Mouse (Mus musculus) macrophage (primary cell): ENCODE data around the gene Selenom. TPM values are rescaled to one million over a fixed set of nuclear protein-coding genes. Genes with fewer than 3 reads are reported as not detected.

Source experiments
- H3K27ac ChIP-seq: fragments of 350-480 bp; formaldehyde crosslinking; 2 replicates; pipeline ENCODE4 v1.9.0; 2021
- H3K36me3 ChIP-seq: fragments of 350-480 bp; formaldehyde crosslinking; 2 replicates; pipeline ENCODE4 v1.9.0; 2021; ENCODE audit errors: inconsistent target
- H3K4me3 ChIP-seq: fragments of 350-480 bp; formaldehyde crosslinking; 2 replicates; pipeline ENCODE4 v1.9.0; 2021; ENCODE audit errors: inconsistent target
- H3K79me2 ChIP-seq: fragments of 350-480 bp; formaldehyde crosslinking; 2 replicates; pipeline ENCODE4 v1.9.0; 2021; ENCODE audit errors: inconsistent target
- WGBS: methylation state at CpG from one replicate; pipeline ENCODE4 v1.1.7; 2026; ENCODE audit warnings: inconsistent platforms; ENCODE audit not compliant: missing documents; 5-methylcytosine and 5-hydroxymethylcytosine counted together
- polyA plus RNA-seq: library from polyadenylated mRNA; stranded (reverse); fragments of 250-400 nt; gene quantifications from 3 replicates; pipeline ENCODE4 v1.2.4, GENCODE M21; 2018; ENCODE audit warnings: inconsistent platforms

The Selenom gene
- polyA plus RNA-seq, 1 experiment from 2014 or later, result 28.1 TPM

DNA sequence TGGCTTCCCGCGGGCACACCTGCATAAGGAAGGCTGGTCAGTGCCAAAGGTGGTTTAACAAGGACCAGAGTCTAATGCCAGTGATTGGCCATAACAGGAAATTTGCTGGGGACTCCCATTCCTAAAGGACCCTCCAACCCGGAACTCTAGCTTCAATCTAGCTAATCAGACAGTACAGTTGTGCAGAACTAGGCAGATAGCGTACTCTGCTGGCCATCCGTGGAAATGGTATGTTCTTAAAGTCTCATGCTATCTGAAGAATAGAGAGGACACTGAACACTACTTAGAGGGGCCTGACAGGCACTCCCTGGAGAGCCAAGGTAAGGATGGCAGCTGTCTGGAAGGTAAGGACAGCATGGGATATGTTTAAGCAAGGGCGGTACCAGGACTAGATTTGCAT lies 17.1 kb downstream of the Selenom start:
- H3K36me3 ChIP-seq, result no peaks in the 10 kb centered on the region
- H3K79me2 ChIP-seq, result no peaks in the 10 kb centered on the region
- H3K27ac ChIP-seq, result no peak overlapping the region
- 96% methylated on average over 6 of the region's 6 CpGs for WGBS
- H3K4me3 ChIP-seq, result no peak overlapping the region

DNA sequence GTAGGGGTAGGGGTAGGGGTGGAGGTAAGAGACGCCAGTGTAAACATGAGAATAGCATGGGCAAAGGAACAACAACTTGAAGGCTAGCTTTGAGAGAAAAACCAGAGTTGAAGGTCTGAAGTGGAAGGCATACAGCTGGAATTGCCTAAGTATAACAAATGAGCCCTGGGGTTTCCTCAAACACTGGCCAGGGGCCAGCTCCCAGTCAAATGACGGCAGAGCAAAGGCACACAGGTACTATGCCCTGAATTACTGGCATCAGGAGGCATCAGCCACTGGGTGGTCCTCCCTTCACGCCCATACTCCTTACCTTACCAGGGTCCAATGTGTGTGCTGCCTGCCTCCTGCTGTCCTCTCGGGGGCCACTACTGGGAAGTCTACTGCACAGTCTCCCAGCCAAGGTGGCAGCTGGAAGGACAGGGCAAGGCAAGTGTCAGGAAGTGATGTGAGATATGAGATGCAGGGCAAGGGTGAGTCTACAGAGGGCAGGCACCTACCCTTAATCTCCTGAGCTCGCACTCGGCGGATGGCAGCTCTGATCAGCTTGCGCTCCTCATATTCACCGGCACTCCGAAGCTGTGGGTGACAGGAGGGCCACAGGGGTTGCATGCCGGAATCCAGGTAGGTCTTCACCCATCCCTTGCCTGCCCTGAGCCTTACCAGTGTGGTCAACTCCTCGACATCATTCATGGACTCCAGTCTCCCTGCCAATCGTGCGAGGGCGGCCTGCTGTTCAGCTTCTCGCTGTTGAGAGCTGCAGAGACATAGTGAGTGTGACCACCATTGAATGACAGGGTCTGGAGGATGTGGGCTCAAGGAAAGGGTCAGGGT lies 17.8 kb downstream of the Selenom start:
- H3K4me3 ChIP-seq, result no peak overlapping the region
- 94% methylated on average over 16 of the region's 16 CpGs for WGBS
- H3K36me3 ChIP-seq, result no peaks in the 10 kb centered on the region

DNA sequence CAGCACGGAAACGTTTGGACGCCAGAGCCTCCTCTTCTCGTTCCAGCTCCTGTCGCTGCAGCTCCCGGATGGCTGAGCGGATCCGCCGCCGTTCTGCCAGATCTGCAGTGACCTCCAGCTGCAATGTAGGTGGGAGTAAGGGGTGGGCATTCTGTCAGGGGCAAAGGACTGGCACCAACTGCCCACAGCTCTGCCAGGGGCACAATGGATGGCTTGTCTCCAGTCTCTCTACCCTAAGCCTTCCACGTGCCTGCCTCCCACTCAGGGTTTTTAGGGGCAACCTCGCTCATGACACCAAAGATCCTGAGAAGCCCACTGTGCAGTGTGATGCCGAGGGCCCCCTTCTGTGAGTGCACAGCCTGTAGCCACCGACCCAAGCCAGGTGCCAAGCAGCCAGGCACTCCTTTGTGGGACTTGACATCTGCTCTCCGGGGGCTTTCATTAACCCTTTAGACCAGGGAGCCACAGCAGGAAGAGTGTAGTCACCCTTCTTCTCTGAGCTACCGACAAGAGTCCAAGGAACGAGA lies 19.0 kb downstream of the Selenom start:
- WGBS, result 97% methylated on average over 17 of the region's 17 CpGs
- Histone ChIP-seq H3K4me3 (no peak overlapping the region), H3K36me3 (no peaks in the 10 kb centered on the region), H3K27ac (no peak overlapping the region), H3K79me2 (no peaks in the 10 kb centered on the region)

More for the DNA sequence above, 17.8 kb downstream of the Selenom start:
- Histone ChIP-seq H3K27ac (no peak overlapping the region), H3K79me2 (no peaks in the 10 kb centered on the region)

DNA sequence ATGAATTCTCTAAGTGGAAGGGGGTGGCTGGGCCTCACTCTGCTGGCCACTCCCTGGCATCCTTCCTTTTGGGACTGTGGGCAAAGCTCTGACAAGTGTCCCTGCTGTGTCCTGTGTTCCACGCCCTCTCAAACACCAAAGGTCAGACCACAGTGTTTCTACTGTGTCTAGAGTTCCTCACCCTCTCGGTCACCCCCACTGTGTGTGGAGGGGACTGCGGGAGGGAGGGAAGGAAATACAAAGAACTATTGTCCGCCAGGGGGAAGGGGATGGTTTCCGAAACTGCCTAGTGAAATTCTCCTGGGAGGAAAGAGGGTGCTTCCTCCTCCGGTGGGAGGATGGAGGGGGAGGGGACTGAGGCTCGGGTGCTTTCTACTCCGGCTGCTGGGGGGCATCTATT lies 20.5 kb downstream of the Selenom start:
- H3K36me3 ChIP-seq, result no peaks in the 10 kb centered on the region
- no peak overlapping the region for H3K27ac ChIP-seq
- H3K79me2 ChIP-seq, result no peaks in the 10 kb centered on the region
- 11% methylated on average over 8 of the region's 8 CpGs for WGBS
- H3K4me3 ChIP-seq, result no peak overlapping the region

DNA sequence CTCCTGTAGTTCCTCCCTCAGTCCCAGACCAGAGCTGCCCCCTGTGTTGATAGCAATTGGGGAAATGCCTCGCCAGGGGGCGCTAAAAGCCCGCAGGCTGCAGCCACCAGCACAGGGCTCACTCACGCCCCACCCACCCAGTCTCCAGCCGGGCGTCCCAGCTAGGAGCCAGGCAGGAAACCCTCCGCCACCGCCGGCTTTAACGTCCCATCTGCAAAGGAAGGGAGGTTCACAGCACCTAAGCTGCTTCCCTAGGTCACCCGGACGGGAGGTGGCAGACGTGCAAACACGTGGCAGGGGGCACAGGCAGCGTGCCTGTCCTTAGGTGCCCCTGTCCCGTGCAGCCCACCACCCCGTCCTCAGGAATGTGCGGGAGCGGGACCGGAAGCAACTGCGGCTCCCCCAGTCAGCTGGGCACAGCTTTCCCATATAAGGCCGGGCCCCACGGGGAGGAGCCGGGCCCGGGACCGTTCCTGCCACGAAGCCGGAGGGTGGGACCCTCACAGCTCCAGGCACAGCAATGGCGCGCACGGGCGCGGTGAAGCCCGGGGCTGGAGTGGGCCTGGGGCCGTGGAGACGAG lies 21.0 kb downstream of the Selenom start:
- peak overlapping the region; percentile 20; the same call in 1 of the 2 replicates for H3K4me3 ChIP-seq
- 2% methylated on average over 36 of the region's 36 CpGs for WGBS
- no peaks in the 10 kb centered on the region for H3K36me3 ChIP-seq
- no peak overlapping the region for H3K27ac ChIP-seq
- H3K79me2 ChIP-seq, result no peaks in the 10 kb centered on the region

GRCm38 (mm10) chr11:3536082-3536481 lies 21.6 kb downstream of the Selenom start:
- H3K79me2 ChIP-seq, result no peaks in the 10 kb centered on the region
- H3K36me3 ChIP-seq, result no peaks in the 10 kb centered on the region
- no peak overlapping the region for H3K4me3 ChIP-seq
- H3K27ac ChIP-seq, result no peak overlapping the region
- 80% methylated on average over 5 of the region's 5 CpGs for WGBS

GRCm38 (mm10) chr11:3536745-3537333 lies 22.4 kb downstream of the Selenom start:
- no peaks in the 10 kb centered on the region for H3K79me2 ChIP-seq
- H3K36me3 ChIP-seq, result no peaks in the 10 kb centered on the region
- WGBS, result 95% methylated on average over 5 of the region's 5 CpGs
- H3K27ac ChIP-seq, result no peak overlapping the region
- no peak overlapping the region for H3K4me3 ChIP-seq

DNA sequence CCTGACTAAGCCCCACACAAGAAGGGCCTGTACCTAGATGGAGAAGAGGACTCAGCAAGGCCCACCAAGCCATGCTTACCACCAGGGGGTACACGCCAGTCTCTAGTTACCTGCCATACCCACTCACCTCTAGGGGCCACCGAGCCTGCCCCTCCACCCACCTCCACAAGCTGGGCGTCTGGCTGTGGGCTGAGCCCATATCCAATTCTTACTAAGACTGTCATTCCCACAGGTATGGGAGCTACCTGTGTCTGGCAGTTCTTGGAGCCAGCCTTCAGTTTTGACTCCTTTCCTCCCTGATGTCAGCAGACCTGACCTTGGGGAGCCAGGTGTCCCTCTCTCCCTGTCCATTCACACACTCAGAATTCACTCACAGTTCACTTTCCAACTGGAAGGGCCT lies 23.2 kb downstream of the Selenom start:
- H3K4me3 ChIP-seq, result no peak overlapping the region
- 89% methylated on average over 3 of the region's 3 CpGs for WGBS
- no peaks in the 10 kb centered on the region for H3K36me3 ChIP-seq
- H3K79me2 ChIP-seq, result no peaks in the 10 kb centered on the region
- no peak overlapping the region for H3K27ac ChIP-seq

GRCm38 (mm10) chr11:3538341-3538740 lies 23.9 kb downstream of the Selenom start:
- WGBS, result 69% methylated on average over 4 of the region's 4 CpGs
- Histone ChIP-seq H3K27ac (no peak overlapping the region), H3K79me2 (no peaks in the 10 kb centered on the region), H3K4me3 (peak overlapping the region; percentile 53), H3K36me3 (no peaks in the 10 kb centered on the region)

DNA sequence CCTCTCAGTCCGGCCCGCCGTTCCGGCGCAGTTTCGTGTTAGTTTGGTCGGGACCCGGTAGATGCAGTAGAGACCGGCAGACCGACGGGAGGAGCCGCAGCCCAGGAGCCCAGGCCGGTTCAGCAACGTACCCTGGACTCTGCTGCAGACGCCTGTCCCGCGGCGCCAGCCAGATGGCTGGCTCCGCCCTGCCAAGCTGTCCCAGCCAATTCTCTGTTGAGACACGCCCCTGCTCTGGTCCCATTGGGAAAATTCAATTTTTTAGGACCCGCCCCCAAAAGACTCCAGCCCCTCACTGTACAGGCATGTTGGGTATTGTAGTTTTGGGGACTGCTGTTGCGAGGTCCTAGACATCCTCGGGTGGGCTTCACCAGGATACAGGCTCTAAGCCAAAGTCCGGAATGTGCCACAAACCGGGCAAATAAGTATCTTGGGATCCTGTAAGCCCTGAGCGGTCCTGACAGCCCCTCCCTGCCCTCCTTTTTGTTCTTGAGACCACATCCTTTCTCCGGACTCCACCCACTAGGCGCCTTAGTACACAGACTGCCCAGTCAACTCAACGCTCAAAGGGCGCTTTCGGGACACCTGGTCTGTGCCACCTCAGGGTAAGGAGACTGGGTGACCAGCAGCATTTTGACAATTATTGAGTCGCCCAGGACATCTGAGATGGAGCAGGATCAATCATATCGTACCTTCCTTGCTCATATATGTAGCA lies 24.8 kb downstream of the Selenom start:
- peak overlapping the region; percentile 53 for H3K4me3 ChIP-seq
- WGBS, result 3% methylated on average over 33 of the region's 33 CpGs
- no peaks in the 10 kb centered on the region for H3K36me3 ChIP-seq
- no peak overlapping the region for H3K27ac ChIP-seq
- no peaks in the 10 kb centered on the region for H3K79me2 ChIP-seq

DNA sequence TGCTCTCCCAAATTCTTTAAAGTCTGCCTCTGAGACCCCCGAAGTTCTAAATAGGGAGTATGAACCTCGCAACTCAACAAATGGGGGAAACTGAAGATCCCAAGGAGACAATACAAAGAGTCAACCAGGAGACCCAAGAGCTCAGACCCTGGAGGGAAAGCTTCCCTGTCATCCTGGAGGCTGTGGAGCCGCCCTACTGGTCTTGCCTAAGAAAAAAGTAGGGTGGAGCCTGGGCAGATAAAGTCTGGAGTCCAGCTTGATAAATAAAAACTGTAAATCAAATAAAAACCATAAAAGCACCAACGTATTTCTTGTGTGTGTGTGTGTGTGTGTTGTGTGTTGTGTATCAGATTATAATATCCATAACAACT lies 25.3 kb downstream of the Selenom start:
- 61% methylated on average over 4 of the region's 4 CpGs for WGBS
- Histone ChIP-seq H3K4me3 (peak overlapping the region; percentile 53; the same call in 1 of the 2 replicates), H3K36me3 (no peaks in the 10 kb centered on the region), H3K27ac (no peak overlapping the region), H3K79me2 (no peaks in the 10 kb centered on the region)

GRCm38 (mm10) chr11:3540451-3541085 lies 26.1 kb downstream of the Selenom start, which contains the start of gene Smtn:
TSS of gene Smtn (minus strand) at chr11:3540612.
- no peaks in the 10 kb centered on the region for H3K79me2 ChIP-seq
- H3K36me3 ChIP-seq, result no peaks in the 10 kb centered on the region
- H3K27ac ChIP-seq, result no peak within 1 kb of the TSS
- 87% methylated on average over 23 of the region's 23 CpGs for WGBS
- H3K4me3 ChIP-seq, result peak within 1 kb of the TSS; percentile 53

- 89% methylated on average over 3 of the region's 3 CpGs for WGBS
- no peaks in the 10 kb centered on the region for H3K79me2 ChIP-seq
- H3K4me3 ChIP-seq, result no peak overlapping the region
- no peaks in the 10 kb centered on the region for H3K36me3 ChIP-seq
- no peak overlapping the region for H3K27ac ChIP-seq
Measured at GRCm38 (mm10) chr11:3541932-3542331, 27.4 kb downstream of the Selenom start.

GRCm38 (mm10) chr11:3543001-3543400 lies 28.5 kb downstream of the Selenom start:
- WGBS, result 84% methylated on average over 5 of the region's 5 CpGs
- H3K27ac ChIP-seq, result no peak overlapping the region
- H3K4me3 ChIP-seq, result no peak overlapping the region
- no peaks in the 10 kb centered on the region for H3K79me2 ChIP-seq
- H3K36me3 ChIP-seq, result no peaks in the 10 kb centered on the region
